Mouse (Mus musculus): ENCODE measurements around the gene Tpk1. TPM values are rescaled to one million over a fixed set of nuclear protein-coding genes. Genes with fewer than 3 reads are reported as not detected.
"Not testable (repeated sequence)": the region's sequence is repeated elsewhere in the genome, so short reads cannot be mapped to it uniquely, and the experiment has no call there.

Gene Tpk1
- polyA plus RNA-seq, 1 experiment = 3.4 TPM

DNA sequence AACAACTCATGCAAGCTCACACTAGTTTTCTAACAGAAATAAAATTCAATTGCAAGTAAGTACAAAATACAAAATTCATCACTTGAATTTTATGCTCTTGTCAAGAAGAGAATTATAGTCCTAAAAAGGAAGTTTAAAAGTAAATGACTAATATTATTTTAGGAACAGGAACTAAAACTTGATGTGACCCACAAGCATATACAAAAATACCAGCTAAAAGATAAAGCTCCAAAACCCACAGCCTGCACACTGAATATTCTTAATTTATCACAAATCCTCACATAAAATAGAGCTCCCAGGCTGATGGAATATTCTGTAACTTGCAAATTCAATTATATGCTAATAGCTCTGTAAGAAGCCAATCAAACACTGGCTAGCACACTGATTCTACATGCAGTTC, 25.5 kb downstream of the Tpk1 start:
- Histone ChIP-seq H3K27me3 (ENCODE audit: control insufficient read depth, insufficient read depth, low read length) (no peaks in the 10 kb centered on the region), H3K27ac (ENCODE audit: insufficient read depth, low read depth, low read length) (no peak overlapping the region), H3K36me3 (ENCODE audit: control insufficient read depth, insufficient read depth, low read length) (no peaks in the 10 kb centered on the region; the same call in 1 of the 2 replicates), H3K4me1 (ENCODE audit: control insufficient read depth, insufficient read depth, insufficient read length, low read length) (peaks cover 7% of the 10 kb centered on the region; the same call in 1 of the 2 replicates), H3K4me3 (ENCODE audit: low read depth, low read length) (no peak overlapping the region)
- TF ChIP-seq POLR2A (IDR thresholded peaks at IDR 0.05; ENCODE audit: low read depth, low read length) (no peak), CTCF (IDR thresholded peaks at IDR 0.05; ENCODE audit: extremely low read depth, insufficient read length, insufficient replicate concordance, low read depth, low read length) (no peak)

- no peaks in the 10 kb centered on the region; the same call in 1 of the 2 replicates for H3K36me3 ChIP-seq (ENCODE audit: control insufficient read depth, insufficient read depth, low read length)
- H3K4me3 ChIP-seq (ENCODE audit: low read depth, low read length) = no peak overlapping the region
- H3K27me3 ChIP-seq (ENCODE audit: control insufficient read depth, insufficient read depth, low read length) = no peaks in the 10 kb centered on the region
- WGBS = 97% methylated on average over 1 of the region's 1 CpGs
- peaks cover 7% of the 10 kb centered on the region; the same call in 1 of the 2 replicates for H3K4me1 ChIP-seq (ENCODE audit: control insufficient read depth, insufficient read depth, insufficient read length, low read length)
- TF ChIP-seq CTCF (IDR thresholded peaks at IDR 0.05; ENCODE audit: extremely low read depth, insufficient read length, insufficient replicate concordance, low read depth, low read length) (no peak), POLR2A (IDR thresholded peaks at IDR 0.05; ENCODE audit: low read depth, low read length) (no peak)
- H3K27ac ChIP-seq (ENCODE audit: insufficient read depth, low read depth, low read length) = no peak overlapping the region
Observed at GRCm38 (mm10) chr6:43638865-43639264, 27.2 kb downstream of the Tpk1 start.

DNA sequence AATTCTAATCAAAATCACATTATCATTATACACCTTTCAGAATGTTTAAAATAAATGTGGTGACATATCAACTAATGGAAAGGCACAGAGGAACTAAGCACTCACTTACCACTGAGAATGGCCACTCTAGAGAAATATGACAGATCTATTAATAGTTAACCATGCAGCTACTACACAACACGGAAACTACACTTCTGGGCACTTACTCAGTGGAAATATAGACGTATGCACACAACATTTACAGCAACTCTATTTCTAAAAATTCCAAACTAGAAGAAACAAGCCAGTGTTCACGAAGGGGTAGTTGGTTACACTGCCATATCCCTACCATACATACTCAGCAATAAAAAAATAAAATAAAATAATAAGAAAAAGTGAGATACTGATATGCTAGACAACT, 28.0 kb downstream of the Tpk1 start:
- Histone ChIP-seq H3K27me3 (ENCODE audit: control insufficient read depth, insufficient read depth, low read length) (no peaks in the 10 kb centered on the region), H3K4me3 (ENCODE audit: low read depth, low read length) (no peak overlapping the region), H3K4me1 (ENCODE audit: control insufficient read depth, insufficient read depth, insufficient read length, low read length) (peaks cover 5% of the 10 kb centered on the region; the same call in 1 of the 2 replicates), H3K36me3 (ENCODE audit: control insufficient read depth, insufficient read depth, low read length) (no peaks in the 10 kb centered on the region), H3K27ac (ENCODE audit: insufficient read depth, low read depth, low read length) (no peak overlapping the region)
- WGBS = 29% methylated on average over 3 of the region's 3 CpGs
- TF ChIP-seq CTCF (IDR thresholded peaks at IDR 0.05; ENCODE audit: extremely low read depth, insufficient read length, insufficient replicate concordance, low read depth, low read length) = no peak
- no peak for TF ChIP-seq POLR2A (IDR thresholded peaks at IDR 0.05; ENCODE audit: low read depth, low read length)

DNA sequence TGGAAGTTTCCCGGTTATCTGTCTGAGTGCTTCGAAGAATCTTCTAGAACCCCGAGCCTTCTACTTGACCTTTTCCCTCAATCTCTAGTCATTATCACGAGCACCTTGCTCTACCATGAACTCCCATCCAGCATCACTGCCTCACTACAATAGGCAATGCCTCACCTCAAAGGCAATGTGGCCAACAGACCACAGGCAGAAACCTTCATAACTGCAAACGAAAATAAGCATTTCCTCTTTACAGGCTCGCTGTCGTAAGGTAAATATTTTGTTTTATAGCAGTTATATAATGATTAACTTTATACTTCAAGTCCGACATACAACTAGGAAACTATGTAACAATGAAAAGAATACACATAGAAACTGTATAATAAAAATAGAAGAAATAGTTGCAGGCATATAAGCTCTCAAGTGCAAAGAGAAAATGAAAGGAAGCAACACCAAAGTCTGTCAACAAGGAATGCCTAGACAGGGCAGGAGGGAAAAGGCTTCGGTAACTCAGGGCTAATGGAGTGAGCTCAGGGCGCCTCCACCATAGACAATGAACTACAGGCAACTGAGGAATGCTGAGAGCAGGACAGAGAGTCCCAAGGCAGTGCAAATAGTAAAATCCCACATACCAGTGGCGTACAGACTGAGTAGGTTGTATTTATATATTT, 29.0 kb downstream of the Tpk1 start:
- Histone ChIP-seq H3K27ac (ENCODE audit: insufficient read depth, low read depth, low read length) (0 out of 2 replicates have a peak overlapping the region, but pooled peaks have one; percentile 21), H3K27me3 (ENCODE audit: control insufficient read depth, insufficient read depth, low read length) (no peaks in the 10 kb centered on the region)
- 22% methylated on average over 11 of the region's 11 CpGs for WGBS

DNA sequence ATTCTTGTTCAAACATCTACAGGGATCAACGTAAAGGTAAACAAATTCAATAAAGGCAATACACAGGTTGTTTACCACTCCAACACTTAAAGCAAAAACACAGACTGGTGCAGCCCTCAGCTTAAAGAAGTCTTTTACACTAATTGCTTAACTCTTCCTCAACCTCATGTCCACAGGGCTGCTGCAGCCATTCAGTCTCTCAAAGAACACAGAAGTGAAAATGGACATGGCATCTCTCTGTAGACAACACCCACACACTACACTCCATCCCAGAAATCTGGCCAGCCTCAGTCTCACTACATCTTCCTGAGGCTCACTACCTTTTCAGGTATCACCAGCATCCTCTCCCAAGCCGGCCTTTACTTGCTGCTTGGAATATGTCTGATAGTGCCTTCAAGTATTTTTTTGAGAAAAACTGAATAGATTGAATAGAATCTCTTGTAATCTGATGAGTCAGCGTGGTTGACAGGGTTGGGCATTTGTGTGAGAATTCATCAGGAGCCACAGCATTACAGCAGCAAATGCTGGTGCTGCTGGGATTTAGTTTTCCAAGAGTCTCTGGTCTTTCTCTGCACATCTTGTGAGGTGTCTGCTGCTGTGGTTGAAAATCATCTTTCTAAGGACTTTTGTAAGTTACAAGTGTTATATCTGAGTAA, 32.6 kb downstream of the Tpk1 start:
- peaks cover under 1% of the 10 kb centered on the region; the same call in 1 of the 2 replicates for H3K4me1 ChIP-seq (ENCODE audit: control insufficient read depth, insufficient read depth, insufficient read length, low read length)
- TF ChIP-seq POLR2A (IDR thresholded peaks at IDR 0.05; ENCODE audit: low read depth, low read length) (no peak), CTCF (IDR thresholded peaks at IDR 0.05; ENCODE audit: extremely low read depth, insufficient read length, insufficient replicate concordance, low read depth, low read length) (no peak)
- no peak overlapping the region for H3K27ac ChIP-seq (ENCODE audit: insufficient read depth, low read depth, low read length)
- H3K36me3 ChIP-seq (ENCODE audit: control insufficient read depth, insufficient read depth, low read length) = no peaks in the 10 kb centered on the region
- no peak overlapping the region for H3K4me3 ChIP-seq (ENCODE audit: low read depth, low read length)
- 91% methylated on average over 3 of the region's 3 CpGs for WGBS
- no peaks in the 10 kb centered on the region for H3K27me3 ChIP-seq (ENCODE audit: control insufficient read depth, insufficient read depth, low read length)

More for the DNA sequence above, 29.0 kb downstream of the Tpk1 start:
- TF ChIP-seq CTCF (IDR thresholded peaks at IDR 0.05; ENCODE audit: extremely low read depth, insufficient read length, insufficient replicate concordance, low read depth, low read length) = no peak
- no peak for TF ChIP-seq POLR2A (IDR thresholded peaks at IDR 0.05; ENCODE audit: low read depth, low read length)
- Histone ChIP-seq H3K36me3 (ENCODE audit: control insufficient read depth, insufficient read depth, low read length) (no peaks in the 10 kb centered on the region), H3K4me3 (ENCODE audit: low read depth, low read length) (peak overlapping the region; percentile 31; the same call in 1 of the 2 replicates), H3K4me1 (ENCODE audit: control insufficient read depth, insufficient read depth, insufficient read length, low read length) (peaks cover 4% of the 10 kb centered on the region; the same call in 1 of the 2 replicates)

DNA sequence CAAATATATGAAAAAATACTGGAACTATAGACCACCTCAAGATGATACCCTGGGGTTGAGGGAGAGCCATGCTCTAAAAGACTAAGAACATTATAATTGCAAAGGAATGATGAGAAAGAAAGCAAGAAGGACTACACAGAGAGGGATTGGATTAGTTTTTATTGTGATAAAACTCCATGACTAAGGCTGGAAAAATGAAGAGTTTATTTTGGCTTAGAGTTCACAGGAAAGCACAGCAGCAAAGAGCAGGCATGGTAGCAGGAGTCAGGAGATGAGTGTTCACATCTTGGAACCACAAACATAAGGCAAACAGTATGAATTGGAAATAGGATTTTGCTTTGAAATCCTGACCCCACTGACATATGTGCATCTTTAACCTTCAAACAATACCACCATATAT, 33.2 kb downstream of the Tpk1 start:
- H3K36me3 ChIP-seq (ENCODE audit: control insufficient read depth, insufficient read depth, low read length) = no peaks in the 10 kb centered on the region
- H3K27me3 ChIP-seq (ENCODE audit: control insufficient read depth, insufficient read depth, low read length) = no peaks in the 10 kb centered on the region
- H3K4me1 ChIP-seq (ENCODE audit: control insufficient read depth, insufficient read depth, insufficient read length, low read length) = no peaks in the 10 kb centered on the region
- TF ChIP-seq POLR2A (IDR thresholded peaks at IDR 0.05; ENCODE audit: low read depth, low read length) = no peak
- no peak for TF ChIP-seq CTCF (IDR thresholded peaks at IDR 0.05; ENCODE audit: extremely low read depth, insufficient read length, insufficient replicate concordance, low read depth, low read length)
- no peak overlapping the region for H3K4me3 ChIP-seq (ENCODE audit: low read depth, low read length)
- H3K27ac ChIP-seq (ENCODE audit: insufficient read depth, low read depth, low read length) = no peak overlapping the region

- not testable (repeated sequence) for H3K27me3 ChIP-seq (ENCODE audit: control insufficient read depth, insufficient read depth, low read length); H3K27ac ChIP-seq (ENCODE audit: insufficient read depth, low read depth, low read length); H3K4me3 ChIP-seq (ENCODE audit: low read depth, low read length); H3K4me1 ChIP-seq (ENCODE audit: control insufficient read depth, insufficient read depth, insufficient read length, low read length); H3K36me3 ChIP-seq (ENCODE audit: control insufficient read depth, insufficient read depth, low read length)
- 90% methylated on average over 6 of the region's 6 CpGs for WGBS
Observed at GRCm38 (mm10) chr6:43623448-43623847, 42.6 kb downstream of the Tpk1 start.
